Mouse (Mus musculus) right cerebral cortex, adult 18-20 months (tissue): ENCODE measurements around the gene Ccdc116.
"Not testable (repeated sequence)": the region's sequence is repeated elsewhere in the genome, so short reads cannot be mapped to it uniquely, and the experiment has no call there.

Experiments used
- DNase-seq: peaks from one replicate; pipeline ENCODE4 v3.0.0; 2022; ENCODE audit warnings: mixed read lengths

The Ccdc116 gene

DNA sequence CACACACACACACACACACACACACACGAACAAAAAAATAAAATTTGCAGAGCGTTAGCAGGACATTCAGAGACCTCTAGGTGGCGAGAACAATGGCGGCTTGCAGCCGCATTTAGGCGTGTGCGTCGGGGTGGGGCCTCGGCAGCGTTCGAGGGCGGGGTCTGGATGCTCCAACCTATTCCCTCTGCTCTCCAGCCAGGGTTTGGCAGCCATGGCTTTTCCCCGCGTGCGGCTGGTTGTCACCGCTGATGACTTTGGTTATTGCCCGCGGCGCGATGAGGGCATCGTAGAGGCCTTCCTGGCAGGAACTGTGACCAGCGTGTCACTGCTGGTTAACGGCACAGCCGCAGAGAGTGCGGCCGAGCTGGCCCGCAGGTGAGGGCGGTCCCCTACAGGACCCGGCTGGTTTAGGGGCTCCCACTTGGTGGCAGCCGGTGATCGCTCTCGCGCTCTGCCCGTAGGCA, at the start of gene Ccdc116:
Gene Ccdc116 (minus strand): TSS at position 458 of the 464 bp plus-strand sequence.
- DNase-seq, result peak; percentile 85

- no peak for DNase-seq
These were observed 46.8 kb upstream of the Ccdc116 start for GRCm38 (mm10) chr16:17193823-17194222.

- no peak for DNase-seq
These were observed 38.4 kb upstream of the Ccdc116 start for GRCm38 (mm10) chr16:17185475-17185874.

DNA sequence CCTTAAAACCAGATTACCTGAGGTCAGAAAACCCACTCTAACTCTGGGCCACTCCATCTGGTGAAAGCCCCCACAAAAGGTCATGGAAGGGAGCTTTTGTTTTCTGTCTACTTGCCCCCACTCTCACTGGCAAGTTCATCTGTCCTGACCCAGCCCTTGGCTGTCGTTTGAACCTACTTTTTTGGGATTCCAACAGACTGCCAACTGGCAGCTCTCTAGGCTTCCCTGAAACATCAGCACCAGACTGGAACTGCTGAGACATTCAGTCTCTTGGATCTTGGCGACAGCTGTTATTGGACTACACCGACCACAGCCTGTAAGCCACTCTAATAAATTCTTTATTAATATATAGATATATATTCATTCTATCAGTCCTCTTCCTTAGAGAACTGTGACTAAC, 36.0 kb upstream of the Ccdc116 start:
- DNase-seq, result no peak

DNA sequence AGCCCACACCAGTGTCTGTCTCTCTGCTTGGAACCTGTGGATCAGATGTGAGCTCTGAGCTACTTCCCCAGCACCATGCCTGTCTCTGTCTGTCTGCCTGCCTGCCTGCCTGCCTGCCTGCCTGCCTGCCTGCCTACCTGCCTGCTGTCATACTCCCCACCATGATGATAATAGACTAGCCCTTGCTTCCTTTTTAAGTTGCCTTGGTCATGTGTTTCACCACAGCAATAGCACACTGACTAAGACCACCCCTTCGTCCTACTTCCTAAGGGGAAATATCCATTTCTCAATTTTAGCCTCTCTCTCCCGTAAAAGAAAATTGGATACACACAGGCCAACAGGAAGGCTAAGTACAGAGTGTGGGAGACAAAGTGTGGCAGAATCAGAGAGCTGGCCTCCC, 35.1 kb upstream of the Ccdc116 start:
- no peak for DNase-seq

DNA sequence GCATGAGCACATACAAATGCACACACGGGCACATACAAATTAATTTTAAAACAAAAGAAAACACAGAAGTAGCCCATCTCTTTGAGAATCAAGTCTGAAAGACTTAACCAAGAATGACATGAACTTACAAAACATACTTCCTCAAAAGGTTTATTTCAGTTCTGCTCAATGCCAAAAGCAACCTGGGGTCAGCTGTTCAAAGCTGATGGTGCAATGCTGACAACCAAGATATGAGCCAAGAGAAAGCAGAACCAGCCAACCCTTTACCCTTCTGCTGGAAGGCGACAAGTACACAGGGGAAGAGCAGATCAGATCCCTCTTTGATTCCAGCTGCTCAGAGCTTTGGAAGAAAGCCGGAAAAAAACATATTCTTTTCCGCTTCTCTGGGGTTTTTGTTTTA, 34.4 kb upstream of the Ccdc116 start:
- no peak for DNase-seq

- DNase-seq, result no peak
These were observed 32.7 kb upstream of the Ccdc116 start for GRCm38 (mm10) chr16:17179706-17180105.

DNA sequence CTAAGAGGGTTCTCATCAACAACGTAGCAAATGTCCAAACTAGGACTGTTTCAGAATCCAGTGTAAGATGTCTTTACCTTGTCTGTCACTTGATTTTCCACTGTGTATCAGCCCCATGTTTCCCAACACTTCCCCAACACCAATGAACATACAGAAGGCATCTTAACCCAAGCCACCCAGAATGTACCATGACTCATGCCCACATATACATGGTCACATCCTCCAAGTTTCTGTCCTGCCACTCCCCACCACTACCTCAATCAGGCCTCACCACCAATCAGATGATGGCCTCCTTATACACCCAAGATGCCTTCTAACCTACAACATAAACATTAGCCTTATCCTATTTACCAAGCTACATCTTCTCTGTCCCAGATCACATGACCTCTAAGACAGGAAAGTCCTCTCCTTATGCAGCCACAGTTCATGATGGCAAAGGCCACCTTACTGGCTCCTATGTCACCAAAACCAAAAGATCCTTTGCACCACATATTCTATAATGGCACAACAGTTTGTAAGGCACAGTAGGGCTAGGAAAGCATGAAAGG, 30.7 kb upstream of the Ccdc116 start:
- DNase-seq, result no peak

DNA sequence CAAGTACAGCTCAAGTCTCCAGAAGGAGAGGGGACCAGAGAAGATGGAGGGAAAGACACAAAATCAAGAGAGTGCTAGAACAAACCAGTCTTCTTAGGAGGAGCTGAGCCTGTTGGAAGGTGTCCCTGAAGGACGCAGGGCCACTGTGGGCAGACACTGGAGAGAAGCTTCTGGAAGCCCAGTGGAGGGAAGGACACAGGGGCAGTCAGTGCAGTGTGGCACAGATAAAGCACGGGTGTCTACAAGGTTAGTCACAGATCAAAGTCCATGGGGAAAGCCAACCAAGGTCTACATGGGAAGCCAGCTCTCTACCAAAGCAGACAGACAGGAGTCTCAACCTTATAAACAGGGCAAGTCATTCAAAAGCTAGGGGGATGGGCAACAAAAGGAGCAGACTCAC, 28.7 kb upstream of the Ccdc116 start:
- DNase-seq, result no peak

GRCm38 (mm10) chr16:17168049-17168448, 21.0 kb upstream of the Ccdc116 start:
- no peak for DNase-seq

DNA sequence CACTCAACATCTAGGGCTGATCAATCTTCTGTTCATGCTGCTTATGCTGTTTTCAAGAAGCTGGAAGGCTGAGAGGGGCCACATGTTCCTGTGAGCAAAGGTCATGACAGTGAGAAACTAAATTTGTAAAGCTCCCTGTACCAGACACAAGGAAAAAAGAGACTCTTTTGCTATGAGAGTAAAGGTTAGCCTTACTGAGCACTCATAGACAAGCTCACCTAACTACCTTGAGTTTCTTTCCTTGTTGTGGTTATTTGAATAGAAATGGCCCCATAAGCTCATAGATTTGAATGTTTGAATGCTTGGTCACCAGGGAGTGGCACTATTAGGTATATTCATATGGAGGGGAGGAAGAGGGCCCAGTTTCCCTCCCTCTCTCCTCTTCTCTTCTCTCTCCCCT, 20.1 kb upstream of the Ccdc116 start:
- no peak for DNase-seq

DNA sequence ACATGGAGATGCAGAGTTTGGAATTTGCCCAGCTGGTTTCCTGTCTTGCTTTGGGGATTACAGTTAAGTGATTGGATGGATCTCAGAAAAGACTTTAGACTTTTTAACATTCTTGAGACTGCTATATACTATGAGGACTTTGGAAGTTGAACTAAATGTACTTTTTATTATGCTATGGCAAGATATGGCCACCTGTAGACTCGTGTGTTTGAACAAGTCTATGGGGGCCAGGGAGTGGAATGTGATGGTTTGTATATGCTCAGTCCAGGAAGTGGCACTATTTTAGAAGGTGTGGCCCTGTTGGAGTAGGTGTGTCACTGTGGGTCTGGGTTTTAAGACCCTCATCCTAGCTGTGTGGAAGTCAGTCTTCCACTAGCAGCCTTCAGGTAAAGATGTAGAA, 18.4 kb upstream of the Ccdc116 start:
- DNase-seq, result not testable (repeated sequence)

DNA sequence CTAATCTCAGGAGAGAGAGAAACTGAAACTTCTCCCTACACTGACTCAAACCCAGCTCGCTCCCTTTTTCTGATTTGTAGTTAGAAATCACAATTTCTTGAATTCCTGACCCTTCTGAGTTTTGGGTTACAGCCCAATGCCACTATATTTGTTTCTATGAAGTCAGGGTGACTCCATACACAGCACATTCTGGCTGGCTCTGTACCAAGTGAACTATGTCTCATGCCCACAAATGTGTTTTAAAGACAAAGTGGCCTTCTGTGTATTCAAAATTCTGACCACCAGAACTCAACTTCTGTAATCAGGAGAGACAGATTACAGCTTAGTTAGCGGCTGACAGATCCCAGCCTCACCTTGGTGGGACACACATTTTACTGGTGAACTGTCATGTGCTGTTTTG, 7.3 kb upstream of the Ccdc116 start:
- DNase-seq, result no peak

DNA sequence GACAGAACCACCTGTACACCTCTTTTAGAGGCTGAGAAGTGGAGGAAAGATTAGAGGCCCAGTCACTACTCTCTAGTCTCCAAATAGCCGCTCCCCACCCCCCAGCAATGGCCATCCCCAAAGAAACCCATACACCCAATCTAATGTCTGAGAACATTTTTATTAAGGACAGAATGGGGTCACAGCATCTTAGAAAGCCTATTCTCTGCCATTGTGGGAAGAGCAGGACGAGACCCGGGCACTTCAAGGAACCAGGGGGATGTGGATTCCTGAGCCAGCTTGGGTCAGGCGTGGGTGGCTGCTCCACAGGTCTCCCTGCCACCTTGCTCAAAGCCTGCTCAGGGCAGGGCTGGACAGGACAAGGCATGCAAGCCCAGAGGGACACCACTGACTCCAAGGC, 4.8 kb upstream of the Ccdc116 start:
- DNase-seq, result no peak

GRCm38 (mm10) chr16:17150520-17151258, 3.7 kb upstream of the Ccdc116 start:
- DNase-seq, result no peak

DNA sequence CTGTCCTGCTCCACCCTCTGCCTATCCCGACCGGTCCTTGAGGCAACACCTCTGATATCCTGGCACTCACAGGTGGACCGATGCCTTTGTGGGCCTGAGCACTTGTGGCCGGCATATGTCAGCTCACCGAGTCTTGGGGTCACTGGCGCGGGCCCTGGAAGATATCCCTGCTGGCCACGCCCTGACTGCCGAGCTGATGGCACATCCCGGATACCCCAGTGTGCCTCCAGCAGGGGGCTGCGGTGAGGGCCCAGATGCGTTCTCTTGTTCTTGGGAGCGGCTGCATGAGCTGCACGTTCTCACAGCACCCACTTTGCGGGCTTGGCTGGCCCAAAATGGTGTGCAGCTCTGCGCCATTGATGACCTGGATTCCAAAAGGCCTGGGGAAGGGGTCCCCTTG, 1.1 kb upstream of the Ccdc116 start:
- DNase-seq, result no peak

- DNase-seq, result peak; percentile 43
These were observed 431 bp upstream of the Ccdc116 start for GRCm38 (mm10) chr16:17147391-17147929.

DNA sequence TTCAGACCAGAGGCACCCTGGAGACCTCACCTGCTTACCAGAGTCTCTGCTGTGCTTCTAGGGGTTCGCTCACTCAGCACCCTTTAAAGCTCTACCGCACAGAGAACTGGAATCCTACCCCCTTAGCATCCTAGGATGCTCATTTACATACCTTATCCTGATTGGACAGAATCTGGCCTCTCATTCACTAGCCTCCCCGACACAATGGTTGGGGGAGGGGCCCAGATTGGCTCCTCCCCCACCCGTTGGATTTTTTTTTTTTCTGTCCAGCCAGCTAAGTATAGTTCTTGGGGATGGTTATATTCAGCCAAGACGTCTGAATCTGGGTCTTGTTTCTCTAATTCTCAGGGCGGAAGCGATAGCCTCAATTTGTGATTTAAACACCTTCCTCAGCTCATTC, 2.7 kb downstream of the Ccdc116 start, which contains the start of gene Ydjc:
Gene Ydjc (plus strand): TSS at position 283 of the 400 bp plus-strand sequence.
- DNase-seq, result no peak

DNA sequence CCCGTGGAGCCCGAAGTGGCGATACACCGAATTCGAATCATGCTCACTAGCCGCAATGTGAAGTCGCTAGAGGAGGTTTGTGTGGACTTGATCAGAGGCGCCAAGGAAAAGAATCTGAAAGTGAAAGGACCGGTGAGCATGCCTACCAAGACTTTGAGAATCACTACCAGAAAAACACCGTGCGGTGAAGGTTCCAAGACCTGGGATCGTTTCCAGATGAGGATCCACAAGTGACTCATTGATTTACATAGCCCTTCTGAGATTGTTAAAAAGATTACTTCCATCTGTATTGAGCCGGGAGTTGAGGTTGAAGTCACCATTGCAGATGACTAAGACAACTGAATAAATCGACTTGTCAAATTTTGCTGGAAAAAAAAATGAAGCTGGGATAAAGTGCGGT, 9.7 kb downstream of the Ccdc116 start:
- no peak for DNase-seq

- no peak for DNase-seq
These were observed 14.2 kb downstream of the Ccdc116 start for GRCm38 (mm10) chr16:17132906-17133200.

- peak; percentile 99 for DNase-seq
These were observed 14.7 kb downstream of the Ccdc116 start, which contains the start of gene Sdf2l1 for GRCm38 (mm10) chr16:17132089-17132905. TSS of gene Sdf2l1 (minus strand) at chr16:17132383.

DNA sequence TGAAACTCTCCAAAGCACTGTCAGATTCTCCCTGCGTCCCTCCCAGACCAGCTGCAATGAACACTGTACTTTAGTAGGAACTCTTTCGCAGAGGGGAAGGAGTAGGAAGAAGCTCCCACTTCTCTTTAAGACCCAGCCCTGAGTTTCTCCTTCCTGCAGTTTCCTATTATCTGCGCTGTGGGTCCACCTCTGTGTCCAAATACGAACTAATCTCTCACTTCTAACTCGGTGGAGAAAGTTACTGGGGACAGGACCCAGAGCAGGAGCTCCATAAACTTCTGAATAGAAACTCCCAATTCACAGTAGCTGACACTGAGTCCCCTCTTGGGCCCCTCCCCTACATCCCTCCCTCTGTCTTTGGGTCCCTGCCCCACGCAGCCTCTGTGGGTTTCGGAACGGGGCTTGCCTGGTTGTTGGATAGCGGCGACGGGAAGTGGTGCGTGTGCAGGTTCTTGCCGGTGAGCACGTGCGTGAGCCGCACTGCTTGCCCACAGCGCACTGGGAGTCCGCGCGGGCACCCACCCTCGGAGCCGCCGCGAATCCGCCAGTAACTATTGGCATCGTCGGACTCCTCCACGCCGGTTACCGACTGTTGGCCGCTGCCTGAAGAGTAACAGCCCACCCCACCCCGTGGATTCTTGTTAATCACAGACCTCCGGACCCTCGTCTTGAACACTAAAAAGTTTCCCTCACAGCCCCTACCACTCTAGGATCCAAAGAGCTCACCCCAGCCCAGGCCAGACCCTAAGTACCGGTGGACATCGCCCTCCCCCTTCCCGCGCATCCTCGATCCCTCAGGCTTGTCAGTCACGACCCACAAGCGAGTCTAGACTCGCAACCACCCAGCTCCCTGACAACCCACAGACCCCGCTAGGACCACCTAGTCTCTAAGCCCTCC, 15.6 kb downstream of the Ccdc116 start:
- peak; percentile 38 for DNase-seq

GRCm38 (mm10) chr16:17127292-17127691, 19.7 kb downstream of the Ccdc116 start:
- DNase-seq, result peak; percentile 42
